Mouse (Mus musculus) megakaryocyte, adult 5-6 weeks (primary cell): ENCODE results near the gene Slc23a2. TPM values are rescaled to one million over a fixed set of nuclear protein-coding genes. Genes with fewer than 3 reads are reported as not detected.

Experiments
- total RNA-seq, 2 experiments: library from RNA; stranded (forward) in 1 of 2; stranded (reverse) in 1 of 2; fragments of 153-499, 151-499 nt in 1 of 2; fragments of 221-1000, 200-1000 nt in 1 of 2; gene quantifications; 2 replicates each; pipeline versions ENCODE4 v1.2.3 to v1.2.4; 2015 to 2017

Gene Slc23a2
- total RNA-seq, 2 experiments from 2014 or later: 10.7 to 11.4 TPM

Other genes starting within 250 kb of the Slc23a2 start
- gene Prnp, start 235.2 kb downstream of the Slc23a2 start, total RNA-seq (2015): 0.80 and 1.6 TPM in 2 replicates
- 1.7 and 2.0 TPM in 2 replicates for gene Prnp, start 235.2 kb downstream of the Slc23a2 start, total RNA-seq (2017)
- not detected in 2 replicates for gene Prn, start 235.2 kb downstream of the Slc23a2 start, total RNA-seq (2015)
- gene Prn, start 235.2 kb downstream of the Slc23a2 start, total RNA-seq (2017): not detected in 2 replicates
- not detected in 2 replicates for gene Prnd, start 194.2 kb downstream of the Slc23a2 start, total RNA-seq (2015)
- gene Prnd, start 194.2 kb downstream of the Slc23a2 start, total RNA-seq (2017): not detected in 2 replicates
- gene Rassf2, start 114.8 kb downstream of the Slc23a2 start, total RNA-seq (2015): 62.4 and 70.2 TPM in 2 replicates
- gene Rassf2, start 114.8 kb downstream of the Slc23a2 start, total RNA-seq (2017): 113 and 118 TPM in 2 replicates
- gene Tmem230, start 102.7 kb upstream of the Slc23a2 start, total RNA-seq (2015): 44.3 and 52.5 TPM in 2 replicates
- 18.4 and 18.8 TPM in 2 replicates for gene Tmem230, start 102.7 kb upstream of the Slc23a2 start, total RNA-seq (2017)
- gene Pcna, start 108.2 kb upstream of the Slc23a2 start, total RNA-seq (2015): 619 and 646 TPM in 2 replicates
- gene Pcna, start 108.2 kb upstream of the Slc23a2 start, total RNA-seq (2017): 482 and 494 TPM in 2 replicates
- 17.9 and 32.0 TPM in 2 replicates for gene Cds2, start 118.0 kb upstream of the Slc23a2 start, total RNA-seq (2015)
- gene Cds2, start 118.0 kb upstream of the Slc23a2 start, total RNA-seq (2017): 24.4 and 26.3 TPM in 2 replicates
- gene Prokr2, start 240.3 kb upstream of the Slc23a2 start, total RNA-seq (2015): not detected in 2 replicates
- not detected in 2 replicates for gene Prokr2, start 240.3 kb upstream of the Slc23a2 start, total RNA-seq (2017)